Mouse (Mus musculus) liver, postnatal 0 days (tissue): ENCODE data around the gene Plekhg2. TPM values are rescaled to one million over a fixed set of nuclear protein-coding genes. Genes with fewer than 3 reads are reported as not detected.

ENCODE experiments used
- ATAC-seq: fragments of 200-750 bp; cut with Nextera tagmentation; 2 replicates; pipeline ENCODE4 v1.8.0; 2017; ENCODE audit warnings: mild to moderate bottlenecking, moderate library complexity
- DNase-seq: peaks from one replicate; pipeline ENCODE4 v3.0.0-alpha.2; 2016
- H3K27ac ChIP-seq: fragments of 300-500 bp; sonication (generic); 2 replicates; pipeline ENCODE4 v1.5.1; 2014; ENCODE audit warnings: antibody characterized with exemption, moderate library complexity, mild to moderate bottlenecking, low read depth
- H3K27me3 ChIP-seq: fragments of 300-500 bp; sonication (generic); 2 replicates; pipeline ENCODE4 v1.6.1; 2014; ENCODE audit warnings: low read length, control low read depth, mixed read lengths; ENCODE audit not compliant: insufficient read depth
- H3K36me3 ChIP-seq: fragments of 300-500 bp; sonication (generic); replicated peaks from 2 replicates; pipeline ENCODE4 v1.6.1; 2014; ENCODE audit warnings: mild to moderate bottlenecking, control low read depth, low read length, moderate library complexity, mixed read lengths; ENCODE audit not compliant: insufficient read depth
- H3K4me1 ChIP-seq: fragments of 300-500 bp; sonication (generic); 2 replicates; pipeline ENCODE4 v1.6.1; 2014; ENCODE audit warnings: antibody characterized with exemption, mild to moderate bottlenecking, control low read depth; ENCODE audit not compliant: insufficient read depth
- H3K4me2 ChIP-seq: fragments of 300-500 bp; sonication (generic); 2 replicates; pipeline ENCODE4 v1.6.1; 2014; ENCODE audit warnings: low read depth, mild to moderate bottlenecking, low read length, moderate library complexity, mixed read lengths
- H3K4me3 ChIP-seq: fragments of 300-500 bp; sonication (generic); 2 replicates; pipeline ENCODE4 v1.5.1; 2014; ENCODE audit warnings: low read depth, low read length
- H3K9ac ChIP-seq: fragments of 300-500 bp; sonication (generic); replicated peaks from 2 replicates; pipeline ENCODE4 v1.6.1; 2014; ENCODE audit warnings: mild to moderate bottlenecking, moderate library complexity
- H3K9me3 ChIP-seq: fragments of 300-500 bp; sonication (generic); 2 replicates; pipeline ENCODE4 v1.6.1; 2016; ENCODE audit warnings: mild to moderate bottlenecking, control low read depth, low read length, mixed read lengths
- CTCF ChIP-seq: sonication (generic); IDR thresholded peaks from 2 replicates; pipeline ENCODE4 v1.5.1; 2016; ENCODE audit warnings: antibody characterized with exemption, low read depth
- EP300 ChIP-seq: IDR thresholded peaks from 2 replicates; pipeline ENCODE4 v1.6.1; 2016; ENCODE audit warnings: antibody characterized with exemption, low read depth, mild to moderate bottlenecking
- WGBS: fragments of 180-500 bp; shearing (Covaris S2); extraction: QIAGEN DNeasy Blood & Tissue Kit; methylation state at CpG from one replicate; pipeline ENCODE4 v1.1.7; 2014; ENCODE audit not compliant: insufficient replicate concordance; 5-methylcytosine and 5-hydroxymethylcytosine counted together
- polyA plus RNA-seq: library from polyadenylated mRNA; unstranded; fragments of >200 nt; fragmentation: Nextera tagmentation; extraction: Ambion mirVana; gene quantifications from 2 replicates; pipeline ENCODE4 v1.2.1, GENCODE M21; 2015

Plekhg2 gene
- polyA plus RNA-seq, 1 experiment from 2014 or later: 3.9 TPM

GRCm38 (mm10) chr7:28401942-28402341 lies 29.5 kb upstream of the Plekhg2 start:
- Histone ChIP-seq H3K27me3 (no peaks in the 10 kb centered on the region), H3K4me3 (no peak overlapping the region), H3K4me2 (no peak overlapping the region), H3K36me3 (peaks cover 86% of the 10 kb centered on the region), H3K9ac (no peak overlapping the region), H3K4me1 (peaks cover 4% of the 10 kb centered on the region; the same call in 1 of the 2 replicates), H3K27ac (no peak overlapping the region), H3K9me3 (no peaks in the 10 kb centered on the region)
- WGBS: 74% methylated on average over 3 of the region's 3 CpGs
- ATAC-seq (no peak), DNase-seq (no peak)
- no peak for TF ChIP-seq EP300
- TF ChIP-seq CTCF: no peak

GRCm38 (mm10) chr7:28401030-28401429 lies 28.6 kb upstream of the Plekhg2 start:
- whole genome bisulfite sequencing: 84% methylated on average over 1 of the region's 1 CpGs
- no peak overlapping the region for H3K4me3 ChIP-seq
- no peak overlapping the region for H3K27ac ChIP-seq
- no peak for TF ChIP-seq CTCF
- no peak for TF ChIP-seq EP300
- no peak overlapping the region for H3K4me2 ChIP-seq
- H3K4me1 ChIP-seq: peaks cover 4% of the 10 kb centered on the region; the same call in 1 of the 2 replicates
- H3K9ac ChIP-seq: no peak overlapping the region
- no peaks in the 10 kb centered on the region for H3K27me3 ChIP-seq
- H3K9me3 ChIP-seq: no peaks in the 10 kb centered on the region
- ATAC-seq: peak; percentile 38; the same call in 1 of the 2 replicates
- DNase-seq: no peak
- peaks cover 85% of the 10 kb centered on the region for H3K36me3 ChIP-seq

- H3K27ac ChIP-seq: no peak overlapping the region
- TF ChIP-seq EP300 (no peak), CTCF (no peak)
- WGBS: 90% methylated on average over 10 of the region's 10 CpGs
Measured at GRCm38 (mm10) chr7:28398696-28399340, 26.4 kb upstream of the Plekhg2 start.

GRCm38 (mm10) chr7:28398000-28398399 lies 25.6 kb upstream of the Plekhg2 start:
- no peaks in the 10 kb centered on the region for H3K9me3 ChIP-seq
- H3K4me2 ChIP-seq: no peak overlapping the region
- H3K27me3 ChIP-seq: no peaks in the 10 kb centered on the region
- DNase-seq: no peak
- no peak overlapping the region for H3K4me3 ChIP-seq
- peaks cover 70% of the 10 kb centered on the region for H3K36me3 ChIP-seq
- WGBS: 64% methylated on average over 3 of the region's 3 CpGs
- no peak overlapping the region for H3K9ac ChIP-seq
- peaks cover 12% of the 10 kb centered on the region for H3K4me1 ChIP-seq
- H3K27ac ChIP-seq: no peak overlapping the region
- TF ChIP-seq EP300 (no peak), CTCF (peak; percentile 54)
- no peak for ATAC-seq

More at GRCm38 (mm10) chr7:28398696-28399340, 26.4 kb upstream of the Plekhg2 start:
- no peak for ATAC-seq
- H3K4me3 ChIP-seq: no peak overlapping the region
- H3K9me3 ChIP-seq: no peaks in the 10 kb centered on the region
- no peaks in the 10 kb centered on the region for H3K27me3 ChIP-seq
- peaks cover 6% of the 10 kb centered on the region for H3K4me1 ChIP-seq
- H3K36me3 ChIP-seq: peaks cover 78% of the 10 kb centered on the region
- no peak for DNase-seq
- H3K4me2 ChIP-seq: no peak overlapping the region
- no peak overlapping the region for H3K9ac ChIP-seq

- no peak for DNase-seq
- Histone ChIP-seq H3K27me3 (no peaks in the 10 kb centered on the region), H3K27ac (no peak overlapping the region), H3K4me2 (no peak overlapping the region), H3K9ac (no peak overlapping the region), H3K4me1 (peaks cover 15% of the 10 kb centered on the region), H3K36me3 (peaks cover 49% of the 10 kb centered on the region), H3K4me3 (no peak overlapping the region), H3K9me3 (no peaks in the 10 kb centered on the region)
- ATAC-seq: no peak
- 91% methylated on average over 4 of the region's 4 CpGs for WGBS
- no peak for TF ChIP-seq CTCF
- no peak for TF ChIP-seq EP300
Measured at GRCm38 (mm10) chr7:28395425-28395824, 23.0 kb upstream of the Plekhg2 start.

GRCm38 (mm10) chr7:28393272-28393951 lies 21.0 kb upstream of the Plekhg2 start:
- TF ChIP-seq EP300: no peak
- TF ChIP-seq CTCF: no peak
- Histone ChIP-seq H3K9ac (peak overlapping the region; percentile 92), H3K4me2 (peak overlapping the region; percentile 99), H3K9me3 (no peaks in the 10 kb centered on the region), H3K4me1 (peaks cover 15% of the 10 kb centered on the region), H3K4me3 (peak overlapping the region; percentile 86), H3K27ac (peak overlapping the region; percentile 72), H3K36me3 (peaks cover 44% of the 10 kb centered on the region), H3K27me3 (no peaks in the 10 kb centered on the region)
- DNase-seq (no peak), ATAC-seq (peak; percentile 1; the same call in 1 of the 2 replicates)
- WGBS: 7% methylated on average over 22 of the region's 22 CpGs
